Mouse (Mus musculus) MN1 (cell line): ENCODE measurements at regions not wholly inside any gene's neighbourhood (a gene's known extent, or its start where the extent isn't known, plus 50 kb on each side); places are given as distances from the start of the nearest gene placed in this dataset.

Source experiments
- DNase-seq: peaks from one replicate; pipeline ENCODE4 v3.0.0-alpha.2; 2016; ENCODE audit warnings: low spot score

DNA sequence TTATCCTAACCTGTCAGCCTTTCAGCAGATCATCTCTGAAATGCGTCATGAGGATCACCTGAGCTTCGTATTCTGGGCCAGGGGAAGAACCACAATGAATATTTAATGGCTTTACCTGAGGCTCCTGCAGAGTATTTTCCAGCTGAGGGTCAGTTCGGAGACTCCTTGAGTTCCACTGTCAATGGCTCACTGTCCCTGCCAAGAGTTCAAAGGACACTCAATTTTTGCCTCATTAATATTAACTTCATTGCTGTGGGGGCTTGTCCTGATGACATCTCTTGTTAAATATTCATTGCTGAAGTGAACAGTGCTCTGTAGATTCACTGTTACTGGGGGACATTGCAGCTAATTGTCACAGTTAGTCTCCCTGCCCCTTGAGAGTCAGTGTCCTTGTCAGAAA is 316.2 kb upstream of the Myt1l start:
- DNase-seq = no peak

- peak; percentile 36 for DNase-seq
Observed at GRCm38 (mm10) chr12:29213625-29214024, 314.6 kb upstream of the Myt1l start.

DNA sequence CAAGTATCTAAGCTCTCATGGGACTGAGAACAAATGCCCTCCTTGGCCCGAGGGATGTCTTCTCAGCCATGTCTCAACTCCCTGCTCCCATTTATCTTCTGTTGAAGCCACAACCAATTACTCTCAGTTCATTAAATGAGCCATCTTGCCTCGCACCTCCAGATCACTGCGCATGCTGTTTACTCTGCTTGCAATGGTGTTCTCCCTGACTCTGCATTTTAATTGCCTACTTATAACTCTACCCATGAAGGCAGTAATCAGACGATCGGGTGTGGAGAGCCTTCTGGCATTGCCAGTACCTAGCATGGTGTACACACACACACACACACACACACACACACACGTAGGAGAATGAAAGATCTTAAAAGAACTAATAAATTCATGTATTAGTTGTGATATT is 306.1 kb upstream of the Myt1l start:
- DNase-seq = no peak

DNA sequence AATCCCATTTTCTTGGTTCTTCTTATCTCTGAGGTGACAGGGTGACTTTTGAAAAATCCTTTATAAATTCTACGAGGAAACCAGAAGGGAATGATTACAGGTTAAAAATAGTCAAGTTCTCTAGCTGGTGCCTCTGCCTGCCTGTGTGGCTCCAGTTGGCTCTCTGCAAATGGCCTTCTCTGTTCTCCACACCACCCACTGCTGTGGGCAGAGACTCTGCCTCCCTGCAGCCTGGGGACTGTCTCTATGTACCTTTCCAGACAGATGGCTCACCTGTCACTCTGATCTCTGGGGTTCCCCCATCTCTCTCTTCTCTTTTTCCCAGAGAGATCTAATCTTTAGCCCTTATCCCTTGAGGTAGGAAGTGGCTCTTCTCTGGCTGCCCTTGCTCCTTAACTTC is 302.2 kb upstream of the Myt1l start:
- no peak for DNase-seq

- DNase-seq = peak; percentile 43
Observed at GRCm38 (mm10) chr12:29232492-29233447, 295.4 kb upstream of the Myt1l start.

GRCm38 (mm10) chr12:29236496-29236895 is 291.7 kb upstream of the Myt1l start:
- DNase-seq = no peak

- no peak for DNase-seq
Observed at GRCm38 (mm10) chr12:29237516-29237915, 290.7 kb upstream of the Myt1l start.

GRCm38 (mm10) chr12:29239482-29239881 is 288.7 kb upstream of the Myt1l start:
- DNase-seq = no peak

DNA sequence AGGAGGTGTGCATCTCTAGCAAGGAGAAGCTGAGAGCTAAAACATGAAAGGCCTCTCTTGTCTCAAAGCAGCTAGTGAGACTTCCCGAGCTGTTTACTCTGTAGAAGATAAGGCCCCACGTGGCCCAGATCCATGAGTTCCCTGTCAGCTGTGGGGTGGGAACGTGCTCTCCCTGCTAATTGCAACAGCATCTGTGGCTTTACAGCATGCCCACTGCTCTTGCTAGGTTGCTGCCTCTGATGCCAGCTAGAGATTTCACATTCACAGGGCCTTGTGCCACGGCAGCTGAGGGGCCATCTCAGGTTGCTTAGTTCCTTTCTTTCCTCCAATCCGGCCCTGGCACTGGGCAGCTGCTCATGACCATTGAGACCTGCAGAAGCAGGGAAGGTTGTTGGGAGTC is 288.2 kb upstream of the Myt1l start:
- DNase-seq = peak; percentile 29

DNA sequence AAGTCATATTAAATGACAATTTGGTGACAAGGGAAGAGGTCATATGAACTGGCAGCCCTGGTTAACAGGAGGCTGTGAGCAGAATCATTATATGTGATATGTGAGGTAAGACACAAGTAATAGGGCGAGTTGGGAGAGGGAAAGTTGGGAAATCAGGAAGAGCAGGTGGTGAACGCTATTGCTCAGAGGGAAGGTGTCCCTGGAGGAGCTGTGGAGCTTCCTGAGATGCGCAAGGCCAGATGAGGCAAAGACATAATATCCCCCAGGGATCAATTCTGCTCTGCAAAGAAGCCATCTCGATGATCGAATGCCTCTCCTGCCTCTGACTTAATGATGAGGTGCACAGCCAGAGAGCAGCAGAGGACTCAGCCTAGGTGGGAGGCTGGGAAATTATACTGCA is 285.1 kb upstream of the Myt1l start:
- no peak for DNase-seq

GRCm38 (mm10) chr12:29246041-29246440 is 282.1 kb upstream of the Myt1l start:
- DNase-seq = no peak

GRCm38 (mm10) chr12:29247356-29247755 is 280.8 kb upstream of the Myt1l start:
- peak; percentile 83 for DNase-seq

- no peak for DNase-seq
Observed at GRCm38 (mm10) chr12:29248459-29248858, 279.7 kb upstream of the Myt1l start.

DNA sequence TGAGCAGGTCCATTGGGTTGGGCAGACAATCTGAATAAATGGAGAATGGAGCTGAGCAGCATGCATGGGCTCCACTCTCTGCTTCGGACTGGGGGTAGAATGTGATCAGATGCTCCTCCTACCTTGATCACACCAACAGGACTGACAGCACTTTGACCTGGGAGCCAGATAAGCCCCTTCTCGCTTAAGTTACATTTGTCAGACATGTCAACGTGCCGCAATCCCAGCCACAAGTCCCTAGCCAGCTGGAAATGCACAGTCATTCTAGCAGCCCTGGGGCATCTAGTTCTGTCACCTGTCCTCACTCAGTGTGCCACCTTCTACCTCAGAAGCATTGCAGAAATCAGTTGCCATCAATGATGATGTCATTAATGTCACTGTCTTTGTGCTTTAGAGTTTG is 272.1 kb upstream of the Myt1l start:
- DNase-seq = no peak

DNA sequence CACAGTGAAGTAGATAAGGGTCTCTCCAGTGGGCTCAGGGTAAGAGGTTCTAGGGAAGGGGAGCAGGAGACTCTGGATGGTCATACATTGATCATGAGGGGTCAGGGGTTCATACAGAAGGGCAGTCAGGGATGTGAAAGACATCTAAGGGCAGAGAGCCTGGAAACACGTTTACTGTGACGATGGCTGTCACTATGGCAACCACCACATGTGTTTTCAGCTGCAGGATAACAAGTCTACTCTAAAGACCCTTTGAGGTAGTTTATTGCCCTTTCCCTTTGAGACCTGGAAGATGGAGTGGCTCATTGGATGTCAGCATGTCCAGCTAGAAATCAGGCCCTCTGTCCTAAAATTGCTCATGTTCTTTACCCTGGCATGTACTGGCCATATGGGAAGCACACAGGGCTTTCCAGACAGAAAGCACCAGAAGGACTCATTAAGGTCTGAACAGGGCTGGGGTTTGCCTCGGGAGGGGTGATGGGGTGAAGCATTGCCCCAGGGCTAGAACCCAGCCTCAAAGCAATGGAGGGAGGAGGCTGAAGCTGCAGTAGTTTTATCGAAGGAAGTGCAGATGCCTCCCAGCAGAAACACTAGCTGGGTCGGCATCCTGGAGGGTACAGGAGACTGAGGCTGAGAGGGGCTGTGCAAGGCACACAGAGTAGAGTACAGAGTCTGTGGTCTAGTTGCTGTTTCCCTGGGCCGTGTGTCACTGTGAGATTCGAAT is 271.0 kb upstream of the Myt1l start:
- peak; percentile 35 for DNase-seq

DNA sequence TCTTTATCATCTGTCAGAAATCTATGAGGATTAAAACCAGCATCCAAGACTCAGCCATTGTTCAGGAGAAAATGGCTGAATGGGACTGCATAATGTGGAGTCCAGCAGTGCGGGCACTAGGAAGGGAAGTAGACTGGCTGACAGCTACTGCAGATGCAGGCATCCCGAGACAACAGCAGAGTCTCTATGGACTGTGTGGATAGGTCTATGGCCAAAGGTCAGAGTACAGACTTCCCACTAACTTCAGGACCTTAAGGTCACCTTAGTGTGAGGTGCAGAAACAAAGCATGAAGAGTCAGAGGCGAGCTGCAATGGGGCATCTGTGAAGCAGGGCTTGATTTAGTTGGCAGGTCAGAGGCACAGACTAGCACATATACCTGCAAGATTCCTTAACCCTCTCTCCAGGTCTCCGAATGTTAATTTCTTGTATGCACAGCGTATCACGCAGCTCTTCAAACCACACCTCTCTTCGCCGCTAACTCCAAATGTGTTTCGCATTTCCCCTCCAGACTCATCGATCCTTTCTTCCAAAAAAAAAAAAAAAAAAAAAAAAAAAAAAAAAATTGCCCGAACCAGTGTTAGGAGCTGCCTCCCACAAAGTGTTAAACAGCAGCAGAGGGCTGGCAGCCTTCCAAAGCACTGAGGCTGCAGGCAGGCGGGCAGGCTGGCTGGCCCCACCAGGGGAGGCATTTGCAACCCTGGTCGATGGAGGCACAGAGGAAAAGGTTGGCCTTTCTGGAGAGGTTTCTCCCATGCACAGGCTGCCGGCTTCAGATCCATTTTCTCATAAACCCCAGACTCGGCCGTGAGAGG is 270.2 kb upstream of the Myt1l start:
- DNase-seq = peak; percentile 80

DNA sequence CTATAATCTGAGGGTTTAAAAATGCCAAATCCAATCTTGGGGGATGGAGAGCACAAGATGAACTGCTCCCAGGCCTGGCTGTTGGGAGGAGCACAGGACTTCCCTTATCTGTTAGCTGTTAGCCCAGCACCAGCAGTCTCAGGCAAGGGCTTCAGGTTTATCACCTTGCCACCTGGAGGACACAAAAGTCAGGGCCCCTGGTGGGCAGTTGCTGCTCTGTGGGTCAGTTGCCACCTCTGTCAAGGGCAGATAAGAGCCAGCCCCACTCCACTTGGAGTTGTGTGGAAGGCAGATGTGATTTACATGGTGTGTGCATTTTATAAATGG is 269.7 kb upstream of the Myt1l start:
- no peak for DNase-seq

DNA sequence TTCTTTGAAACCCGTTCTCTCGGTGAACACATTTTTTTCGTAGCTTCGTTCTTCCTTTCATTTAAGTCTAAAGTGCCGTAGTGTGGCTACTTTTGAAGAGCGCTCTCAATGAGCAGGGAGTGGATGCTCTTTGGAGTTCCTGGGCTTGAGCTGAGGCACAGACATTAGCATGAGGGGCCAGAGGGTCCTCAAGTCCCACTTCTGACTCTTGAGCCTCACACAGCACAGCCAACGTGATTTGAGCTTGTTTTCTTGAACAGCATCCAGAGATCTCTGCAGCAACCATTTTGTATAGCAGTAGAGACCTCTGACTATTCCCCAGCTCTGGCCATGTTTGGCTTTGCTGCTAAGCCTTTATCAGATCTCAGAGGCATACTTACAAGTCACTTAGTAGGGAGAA is 269.2 kb upstream of the Myt1l start:
- no peak for DNase-seq

- DNase-seq = no peak
Observed at GRCm38 (mm10) chr12:29274166-29274565, 254.0 kb upstream of the Myt1l start.

- DNase-seq = no peak
Observed at GRCm38 (mm10) chr12:29275676-29276075, 252.5 kb upstream of the Myt1l start.

DNA sequence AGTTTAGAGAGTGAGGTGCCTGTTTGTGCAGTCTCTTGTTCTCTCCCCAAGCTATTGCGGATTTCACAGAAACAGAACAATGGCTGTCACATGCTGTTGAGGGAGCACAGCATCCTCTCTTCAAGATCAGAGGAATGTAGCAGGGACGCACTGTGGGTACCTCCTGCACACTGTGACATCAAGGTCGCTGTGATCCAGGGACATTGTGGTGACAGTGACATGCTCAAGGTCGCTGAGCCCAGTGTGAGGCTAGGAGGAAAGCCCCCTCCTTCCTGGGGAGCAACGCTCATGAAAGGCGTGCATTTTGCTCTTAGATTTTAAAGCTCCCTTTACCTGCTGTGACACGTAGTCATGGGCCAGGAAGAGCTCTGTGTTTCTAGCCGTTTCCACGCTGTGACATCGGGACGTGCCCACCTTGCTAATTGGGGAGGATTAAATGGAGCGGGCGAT is 248.5 kb upstream of the Myt1l start:
- DNase-seq = no peak

GRCm38 (mm10) chr12:29280081-29280788 is 247.9 kb upstream of the Myt1l start:
- peak; percentile 15 for DNase-seq
